Mouse (Mus musculus) intestine, embryonic 15.5 days (tissue): ENCODE measurements around the gene Sigmar1. TPM values are rescaled to one million over a fixed set of nuclear protein-coding genes. Genes with fewer than 3 reads are reported as not detected.

Experiments
- polyA plus RNA-seq: library from polyadenylated mRNA; unstranded; fragments of >200 nt; fragmentation: Nextera tagmentation; extraction: Ambion mirVana; gene quantifications from 2 replicates; pipeline ENCODE4 v1.2.1, GENCODE M21; 2015

The Sigmar1 gene
- polyA plus RNA-seq, 1 experiment from 2014 or later = 94.7 TPM

Other genes with a start within 250 kb of the Sigmar1 start
- 0.28 and 0.55 TPM in 2 replicates for gene 1110017D15Rik, start 238.8 kb downstream of the Sigmar1 start, polyA plus RNA-seq
- gene Fam219a, start 186.6 kb downstream of the Sigmar1 start, polyA plus RNA-seq = 2.3 TPM in 2 replicates
- 5.6 and 5.8 TPM in 2 replicates for gene Dnaic1, start 186.4 kb downstream of the Sigmar1 start, polyA plus RNA-seq
- 10.8 and 11.2 TPM in 2 replicates for gene Enho, start 115.8 kb downstream of the Sigmar1 start, polyA plus RNA-seq
- gene Cntfr, start 59.1 kb downstream of the Sigmar1 start, polyA plus RNA-seq = 5.1 and 6.4 TPM in 2 replicates
- 127 and 129 TPM in 2 replicates for gene Il11ra1, start 56.2 kb downstream of the Sigmar1 start, polyA plus RNA-seq
- 58.8 and 65.0 TPM in 2 replicates for gene Rpp25l, start 42.6 kb downstream of the Sigmar1 start, polyA plus RNA-seq
- gene Dctn3, start 33.0 kb downstream of the Sigmar1 start, polyA plus RNA-seq = 122 and 131 TPM in 2 replicates
- gene Arid3c, start 25.0 kb downstream of the Sigmar1 start, polyA plus RNA-seq = not detected in 2 replicates
- 64.8 and 70.9 TPM in 2 replicates for gene Galt, start 929 bp downstream of the Sigmar1 start, polyA plus RNA-seq
- 30.5 and 31.9 TPM in 2 replicates for gene Ccl27a, start 18.1 kb upstream of the Sigmar1 start, polyA plus RNA-seq
- 16.9 and 31.6 TPM in 2 replicates for gene Gm21541, start 147.5 kb upstream of the Sigmar1 start, polyA plus RNA-seq
- gene Gm20878, start 185.4 kb upstream of the Sigmar1 start, polyA plus RNA-seq = 0.70 and 1.5 TPM in 2 replicates
- gene Fam205a4, start 209.9 kb upstream of the Sigmar1 start, polyA plus RNA-seq = 0.15 and 0.20 TPM in 2 replicates